Mouse (Mus musculus) heart, adult 9 months (tissue): ENCODE measurements around the gene Fxyd4.

Experiments used
- DNase-seq, 2 experiments: peaks; one replicate each; pipeline ENCODE4 v3.0.0; 2022; ENCODE audit warnings: low spot score in 2 of 2

The Fxyd4 gene

GRCm38 (mm10) chr6:117891369-117892160, 45.9 kb downstream of the Fxyd4 start:
- DNase-seq = no peak

GRCm38 (mm10) chr6:117890257-117890656, 47.2 kb downstream of the Fxyd4 start:
- DNase-seq = no peak

GRCm38 (mm10) chr6:117888642-117889096, 48.8 kb downstream of the Fxyd4 start:
- no peak for DNase-seq

GRCm38 (mm10) chr6:117888032-117888431, 49.5 kb downstream of the Fxyd4 start:
- DNase-seq = no peak

GRCm38 (mm10) chr6:117885943-117886342, 51.5 kb downstream of the Fxyd4 start:
- DNase-seq = no peak
